Mouse (Mus musculus) lung, postnatal 0 days (tissue): ENCODE results near the gene Plcb1. TPM values are rescaled to one million over a fixed set of nuclear protein-coding genes. Genes with fewer than 3 reads are reported as not detected.

Experiments used
- ATAC-seq: fragments of 200-750 bp; cut with Nextera tagmentation; 2 replicates; pipeline ENCODE4 v1.8.0; 2017; ENCODE audit warnings: moderate library complexity
- DNase-seq: peaks from one replicate; pipeline ENCODE4 v3.0.0-alpha.2; 2016; ENCODE audit warnings: low spot score
- H3K27ac ChIP-seq: fragments of 300-500 bp; sonication (generic); 2 replicates; pipeline ENCODE4 v1.5.1; 2014; ENCODE audit warnings: antibody characterized with exemption, mild to moderate bottlenecking, low read length, mixed read lengths
- H3K27me3 ChIP-seq: fragments of 300-500 bp; sonication (generic); replicated peaks from 2 replicates; pipeline ENCODE4 v1.6.1; 2014; ENCODE audit warnings: low read length, mixed read lengths; ENCODE audit not compliant: insufficient read depth
- H3K36me3 ChIP-seq: fragments of 300-500 bp; sonication (generic); 2 replicates; pipeline ENCODE4 v1.6.1; 2014; ENCODE audit warnings: low read length, mixed read lengths; ENCODE audit not compliant: insufficient read depth
- H3K4me1 ChIP-seq: fragments of 300-500 bp; sonication (generic); 2 replicates; pipeline ENCODE4 v1.6.1; 2014; ENCODE audit warnings: antibody characterized with exemption, low read depth, low read length, mixed read lengths; ENCODE audit not compliant: insufficient read depth
- H3K4me2 ChIP-seq: fragments of 300-500 bp; sonication (generic); replicated peaks from 2 replicates; pipeline ENCODE4 v1.6.1; 2014; ENCODE audit warnings: low read depth, mild to moderate bottlenecking, low read length, moderate library complexity, mixed read lengths
- H3K4me3 ChIP-seq: fragments of 300-500 bp; sonication (generic); 2 replicates; pipeline ENCODE4 v1.5.1; 2014; ENCODE audit warnings: low read depth, low read length
- H3K9ac ChIP-seq: fragments of 300-500 bp; sonication (generic); replicated peaks from 2 replicates; pipeline ENCODE4 v1.6.1; 2014; ENCODE audit warnings: low read depth, mild to moderate bottlenecking
- H3K9me3 ChIP-seq: fragments of 300-500 bp; sonication (generic); 2 replicates; pipeline ENCODE4 v1.6.1; 2016; ENCODE audit warnings: low read length, mixed read lengths
- CTCF ChIP-seq: IDR thresholded peaks from 2 replicates; pipeline ENCODE4 v1.5.1; 2016; ENCODE audit warnings: antibody characterized with exemption, mild to moderate bottlenecking
- EP300 ChIP-seq: IDR thresholded peaks from 2 replicates; pipeline ENCODE4 v1.6.1; 2016; ENCODE audit warnings: antibody characterized with exemption, mild to moderate bottlenecking, control low read depth
- WGBS: fragments of 180-500 bp; shearing (Covaris S2); extraction: QIAGEN DNeasy Blood & Tissue Kit; methylation state at CpG from one replicate; pipeline ENCODE4 v1.1.7; 2014; 5-methylcytosine and 5-hydroxymethylcytosine counted together
- polyA plus RNA-seq: library from polyadenylated mRNA; unstranded; fragments of >200 nt; fragmentation: Nextera tagmentation; extraction: Ambion mirVana; gene quantifications from 2 replicates; pipeline ENCODE4 v1.2.1, GENCODE M21; 2015

Gene Plcb1
- polyA plus RNA-seq, 1 experiment from 2014 or later: 8.7 TPM

- no peak for TF ChIP-seq CTCF
- no peak for TF ChIP-seq EP300
- Histone ChIP-seq H3K27ac (no peak overlapping the region), H3K36me3 (no peaks in the 10 kb centered on the region), H3K4me2 (no peak overlapping the region), H3K4me3 (no peak overlapping the region), H3K4me1 (peaks cover 15% of the 10 kb centered on the region; the same call in 1 of the 2 replicates), H3K27me3 (no peaks in the 10 kb centered on the region), H3K9ac (no peak overlapping the region), H3K9me3 (no peaks in the 10 kb centered on the region)
- DNase-seq (no peak), ATAC-seq (no peak)
- 93% methylated on average over 3 of the region's 3 CpGs for WGBS
Observed at GRCm38 (mm10) chr2:134827778-134828487, 42.1 kb downstream of the Plcb1 start.

- TF ChIP-seq EP300: no peak
- no peak for TF ChIP-seq CTCF
- Histone ChIP-seq H3K27ac (no peak overlapping the region), H3K4me2 (no peak overlapping the region), H3K36me3 (no peaks in the 10 kb centered on the region), H3K4me3 (no peak overlapping the region), H3K9ac (no peak overlapping the region), H3K9me3 (no peaks in the 10 kb centered on the region), H3K27me3 (no peaks in the 10 kb centered on the region), H3K4me1 (peaks cover under 1% of the 10 kb centered on the region; the same call in 1 of the 2 replicates)
- WGBS: 97% methylated on average over 7 of the region's 7 CpGs
- no peak for ATAC-seq
- no peak for DNase-seq
Observed at GRCm38 (mm10) chr2:134831861-134832260, 46.0 kb downstream of the Plcb1 start.

- peak; percentile 40 for TF ChIP-seq CTCF
- no peak for TF ChIP-seq EP300
- no peak overlapping the region for H3K27ac ChIP-seq
- no peak overlapping the region for H3K4me2 ChIP-seq
- H3K4me3 ChIP-seq: no peak overlapping the region
- 83% methylated on average over 1 of the region's 1 CpGs for WGBS
- no peak for DNase-seq
- H3K4me1 ChIP-seq: no peaks in the 10 kb centered on the region
- ATAC-seq: no peak
- no peaks in the 10 kb centered on the region for H3K27me3 ChIP-seq
- no peaks in the 10 kb centered on the region for H3K9me3 ChIP-seq
- no peaks in the 10 kb centered on the region for H3K36me3 ChIP-seq
- H3K9ac ChIP-seq: no peak overlapping the region
Observed at GRCm38 (mm10) chr2:134836097-134836496, 50.2 kb downstream of the Plcb1 start.

GRCm38 (mm10) chr2:134838185-134838584 is 52.3 kb downstream of the Plcb1 start:
- Histone ChIP-seq H3K4me2 (no peak overlapping the region), H3K4me1 (no peaks in the 10 kb centered on the region), H3K9ac (no peak overlapping the region), H3K36me3 (no peaks in the 10 kb centered on the region), H3K9me3 (no peaks in the 10 kb centered on the region), H3K4me3 (no peak overlapping the region), H3K27me3 (no peaks in the 10 kb centered on the region), H3K27ac (no peak overlapping the region)
- ATAC-seq (no peak), DNase-seq (no peak)
- no peak for TF ChIP-seq EP300
- TF ChIP-seq CTCF: no peak
- 83% methylated on average over 1 of the region's 1 CpGs for WGBS

GRCm38 (mm10) chr2:134838888-134839287 is 53.0 kb downstream of the Plcb1 start:
- DNase-seq (no peak), ATAC-seq (no peak)
- TF ChIP-seq EP300 (no peak), CTCF (peak; percentile 32)
- Histone ChIP-seq H3K9me3 (no peaks in the 10 kb centered on the region), H3K4me2 (no peak overlapping the region), H3K4me3 (no peak overlapping the region), H3K9ac (no peak overlapping the region), H3K4me1 (no peaks in the 10 kb centered on the region), H3K27ac (no peak overlapping the region), H3K27me3 (no peaks in the 10 kb centered on the region), H3K36me3 (no peaks in the 10 kb centered on the region)
- 69% methylated on average over 1 of the region's 1 CpGs for WGBS

GRCm38 (mm10) chr2:134842883-134843282 is 57.0 kb downstream of the Plcb1 start:
- H3K4me3 ChIP-seq: no peak overlapping the region
- DNase-seq: no peak
- H3K27ac ChIP-seq: no peak overlapping the region
- H3K4me1 ChIP-seq: no peaks in the 10 kb centered on the region
- WGBS: 76% methylated on average over 4 of the region's 4 CpGs
- no peaks in the 10 kb centered on the region for H3K9me3 ChIP-seq
- no peaks in the 10 kb centered on the region for H3K36me3 ChIP-seq
- TF ChIP-seq CTCF (no peak), EP300 (no peak)
- H3K27me3 ChIP-seq: no peaks in the 10 kb centered on the region
- H3K9ac ChIP-seq: no peak overlapping the region
- ATAC-seq: no peak
- H3K4me2 ChIP-seq: no peak overlapping the region
